Mouse (Mus musculus): ENCODE measurements around the gene Spsb1. TPM values are rescaled to one million over a fixed set of nuclear protein-coding genes. Genes with fewer than 3 reads are reported as not detected.

Spsb1 gene
- polyA plus RNA-seq, 1 experiment from 2014 or later: 19.9 TPM

GRCm38 (mm10) chr4:149875986-149876501 lies 78.8 kb downstream of the Spsb1 start:
- Histone ChIP-seq H3K9ac (ENCODE audit: low read length) (no peak overlapping the region), H3K27ac (ENCODE audit: low read depth) (no peak overlapping the region), H3K4me3 (ENCODE audit: low read depth, low read length) (no peak overlapping the region), H3K4me1 (replicated peaks; ENCODE audit: control insufficient read depth, insufficient read depth, low read length) (peaks cover 31% of the 10 kb centered on the region), H3K4me2 (ENCODE audit: low read length) (no peak overlapping the region), H3K36me3 (ENCODE audit: control insufficient read depth, insufficient read depth, low read length) (no peaks in the 10 kb centered on the region), H3K27me3 (replicated peaks; ENCODE audit: control insufficient read depth, insufficient read depth, low read length) (no peaks in the 10 kb centered on the region), H3K9me3 (ENCODE audit: control insufficient read depth, low read length) (no peaks in the 10 kb centered on the region)
- WGBS: 63% methylated on average over 8 of the region's 8 CpGs
- no peak for DNase-seq (ENCODE audit: low spot score)
- no peak for ATAC-seq (replicated peaks; ENCODE audit: low FRiP score, low TSS enrichment, low read depth)

- Histone ChIP-seq H3K4me2 (ENCODE audit: low read length) (no peak overlapping the region), H3K9ac (ENCODE audit: low read length) (no peak overlapping the region), H3K9me3 (ENCODE audit: control insufficient read depth, low read length) (no peaks in the 10 kb centered on the region), H3K4me1 (replicated peaks; ENCODE audit: control insufficient read depth, insufficient read depth, low read length) (peaks cover 31% of the 10 kb centered on the region), H3K27me3 (replicated peaks; ENCODE audit: control insufficient read depth, insufficient read depth, low read length) (no peaks in the 10 kb centered on the region), H3K4me3 (ENCODE audit: low read depth, low read length) (no peak overlapping the region), H3K36me3 (ENCODE audit: control insufficient read depth, insufficient read depth, low read length) (no peaks in the 10 kb centered on the region), H3K27ac (ENCODE audit: low read depth) (no peak overlapping the region)
- ATAC-seq (replicated peaks; ENCODE audit: low FRiP score, low TSS enrichment, low read depth): no peak
- no peak for DNase-seq (ENCODE audit: low spot score)
- WGBS: 27% methylated on average over 6 of the region's 6 CpGs
These were observed 79.5 kb downstream of the Spsb1 start for GRCm38 (mm10) chr4:149875296-149875695.

GRCm38 (mm10) chr4:149872236-149872635 lies 82.6 kb downstream of the Spsb1 start:
- H3K27me3 ChIP-seq (replicated peaks; ENCODE audit: control insufficient read depth, insufficient read depth, low read length): no peaks in the 10 kb centered on the region
- ATAC-seq (replicated peaks; ENCODE audit: low FRiP score, low TSS enrichment, low read depth) (no peak), DNase-seq (ENCODE audit: low spot score) (no peak)
- no peak overlapping the region for H3K4me2 ChIP-seq (ENCODE audit: low read length)
- peaks cover 21% of the 10 kb centered on the region for H3K4me1 ChIP-seq (replicated peaks; ENCODE audit: control insufficient read depth, insufficient read depth, low read length)
- H3K36me3 ChIP-seq (ENCODE audit: control insufficient read depth, insufficient read depth, low read length): no peaks in the 10 kb centered on the region
- no peak overlapping the region for H3K27ac ChIP-seq (ENCODE audit: low read depth)
- H3K9ac ChIP-seq (ENCODE audit: low read length): no peak overlapping the region
- no peaks in the 10 kb centered on the region for H3K9me3 ChIP-seq (ENCODE audit: control insufficient read depth, low read length)
- H3K4me3 ChIP-seq (ENCODE audit: low read depth, low read length): no peak overlapping the region
- WGBS: 58% methylated on average over 6 of the region's 6 CpGs

- no peaks in the 10 kb centered on the region for H3K9me3 ChIP-seq (ENCODE audit: control insufficient read depth, low read length)
- WGBS: 57% methylated on average over 7 of the region's 7 CpGs
- H3K9ac ChIP-seq (ENCODE audit: low read length): no peak overlapping the region
- H3K4me1 ChIP-seq (replicated peaks; ENCODE audit: control insufficient read depth, insufficient read depth, low read length): peaks cover 14% of the 10 kb centered on the region
- no peak overlapping the region for H3K4me2 ChIP-seq (ENCODE audit: low read length)
- H3K27ac ChIP-seq (ENCODE audit: low read depth): no peak overlapping the region
- DNase-seq (ENCODE audit: low spot score): no peak
- no peaks in the 10 kb centered on the region for H3K27me3 ChIP-seq (replicated peaks; ENCODE audit: control insufficient read depth, insufficient read depth, low read length)
- ATAC-seq (replicated peaks; ENCODE audit: low FRiP score, low TSS enrichment, low read depth): no peak
- H3K36me3 ChIP-seq (ENCODE audit: control insufficient read depth, insufficient read depth, low read length): no peaks in the 10 kb centered on the region
- no peak overlapping the region for H3K4me3 ChIP-seq (ENCODE audit: low read depth, low read length)
These were observed 83.3 kb downstream of the Spsb1 start for GRCm38 (mm10) chr4:149871582-149871981.

- Histone ChIP-seq H3K27ac (ENCODE audit: low read depth) (no peak overlapping the region), H3K36me3 (ENCODE audit: control insufficient read depth, insufficient read depth, low read length) (no peaks in the 10 kb centered on the region), H3K4me3 (ENCODE audit: low read depth, low read length) (no peak overlapping the region), H3K9ac (ENCODE audit: low read length) (no peak overlapping the region), H3K4me2 (ENCODE audit: low read length) (no peak overlapping the region), H3K27me3 (replicated peaks; ENCODE audit: control insufficient read depth, insufficient read depth, low read length) (no peaks in the 10 kb centered on the region), H3K4me1 (replicated peaks; ENCODE audit: control insufficient read depth, insufficient read depth, low read length) (peaks cover 8% of the 10 kb centered on the region), H3K9me3 (ENCODE audit: control insufficient read depth, low read length) (no peaks in the 10 kb centered on the region)
- 71% methylated on average over 11 of the region's 11 CpGs for WGBS
- DNase-seq (ENCODE audit: low spot score): no peak
- no peak for ATAC-seq (replicated peaks; ENCODE audit: low FRiP score, low TSS enrichment, low read depth)
These were observed 83.8 kb downstream of the Spsb1 start for GRCm38 (mm10) chr4:149871014-149871413.

GRCm38 (mm10) chr4:149870412-149870811 lies 84.4 kb downstream of the Spsb1 start:
- Histone ChIP-seq H3K4me3 (ENCODE audit: low read depth, low read length) (no peak overlapping the region), H3K9ac (ENCODE audit: low read length) (no peak overlapping the region), H3K36me3 (ENCODE audit: control insufficient read depth, insufficient read depth, low read length) (no peaks in the 10 kb centered on the region), H3K4me1 (replicated peaks; ENCODE audit: control insufficient read depth, insufficient read depth, low read length) (0 out of 2 replicates have a peak, but pooled peaks cover 2% of the 10 kb centered on the region), H3K4me2 (ENCODE audit: low read length) (no peak overlapping the region), H3K27ac (ENCODE audit: low read depth) (no peak overlapping the region), H3K9me3 (ENCODE audit: control insufficient read depth, low read length) (no peaks in the 10 kb centered on the region), H3K27me3 (replicated peaks; ENCODE audit: control insufficient read depth, insufficient read depth, low read length) (no peaks in the 10 kb centered on the region)
- no peak for DNase-seq (ENCODE audit: low spot score)
- no peak for ATAC-seq (replicated peaks; ENCODE audit: low FRiP score, low TSS enrichment, low read depth)

- no peak overlapping the region for H3K27ac ChIP-seq (ENCODE audit: low read depth)
- H3K4me3 ChIP-seq (ENCODE audit: low read depth, low read length): no peak overlapping the region
- ATAC-seq (replicated peaks; ENCODE audit: low FRiP score, low TSS enrichment, low read depth): no peak
- DNase-seq (ENCODE audit: low spot score): no peak
- H3K9ac ChIP-seq (ENCODE audit: low read length): no peak overlapping the region
- no peaks in the 10 kb centered on the region for H3K36me3 ChIP-seq (ENCODE audit: control insufficient read depth, insufficient read depth, low read length)
- no peaks in the 10 kb centered on the region for H3K4me1 ChIP-seq (replicated peaks; ENCODE audit: control insufficient read depth, insufficient read depth, low read length)
- 68% methylated on average over 14 of the region's 14 CpGs for WGBS
- no peaks in the 10 kb centered on the region for H3K27me3 ChIP-seq (replicated peaks; ENCODE audit: control insufficient read depth, insufficient read depth, low read length)
- H3K9me3 ChIP-seq (ENCODE audit: control insufficient read depth, low read length): no peaks in the 10 kb centered on the region
- no peak overlapping the region for H3K4me2 ChIP-seq (ENCODE audit: low read length)
These were observed 86.1 kb downstream of the Spsb1 start for GRCm38 (mm10) chr4:149868725-149869124.

- H3K27ac ChIP-seq (ENCODE audit: low read depth): no peak overlapping the region
- no peak overlapping the region for H3K9ac ChIP-seq (ENCODE audit: low read length)
- H3K36me3 ChIP-seq (ENCODE audit: control insufficient read depth, insufficient read depth, low read length): no peaks in the 10 kb centered on the region
- H3K9me3 ChIP-seq (ENCODE audit: control insufficient read depth, low read length): no peaks in the 10 kb centered on the region
- 51% methylated on average over 9 of the region's 9 CpGs for whole genome bisulfite sequencing
- no peaks in the 10 kb centered on the region for H3K4me1 ChIP-seq (replicated peaks; ENCODE audit: control insufficient read depth, insufficient read depth, low read length)
- DNase-seq (ENCODE audit: low spot score): no peak
- no peak overlapping the region for H3K4me2 ChIP-seq (ENCODE audit: low read length)
- ATAC-seq (replicated peaks; ENCODE audit: low FRiP score, low TSS enrichment, low read depth): no peak
- H3K4me3 ChIP-seq (ENCODE audit: low read depth, low read length): no peak overlapping the region
- H3K27me3 ChIP-seq (replicated peaks; ENCODE audit: control insufficient read depth, insufficient read depth, low read length): no peaks in the 10 kb centered on the region
These were observed 86.8 kb downstream of the Spsb1 start for GRCm38 (mm10) chr4:149868009-149868408.

- Histone ChIP-seq H3K27me3 (replicated peaks; ENCODE audit: control insufficient read depth, insufficient read depth, low read length) (no peaks in the 10 kb centered on the region), H3K36me3 (ENCODE audit: control insufficient read depth, insufficient read depth, low read length) (no peaks in the 10 kb centered on the region), H3K4me3 (ENCODE audit: low read depth, low read length) (no peak overlapping the region), H3K9me3 (ENCODE audit: control insufficient read depth, low read length) (no peaks in the 10 kb centered on the region), H3K27ac (ENCODE audit: low read depth) (no peak overlapping the region), H3K9ac (ENCODE audit: low read length) (no peak overlapping the region), H3K4me2 (ENCODE audit: low read length) (no peak overlapping the region), H3K4me1 (replicated peaks; ENCODE audit: control insufficient read depth, insufficient read depth, low read length) (no peaks in the 10 kb centered on the region)
- DNase-seq (ENCODE audit: low spot score) (no peak), ATAC-seq (replicated peaks; ENCODE audit: low FRiP score, low TSS enrichment, low read depth) (no peak)
- 68% methylated on average over 4 of the region's 4 CpGs for WGBS
These were observed 87.5 kb downstream of the Spsb1 start for GRCm38 (mm10) chr4:149867351-149867750.

Data from intestine, embryonic 14.5 days (tissue).